Mouse (Mus musculus) embryonic fibroblast, embryonic 13.5 days (primary cell): ENCODE results near the gene Marcksl1.

Experiments used
- CTCF ChIP-seq: IDR thresholded peaks from 2 replicates; pipeline ENCODE4 v1.5.1; 2011; ENCODE audit warnings: mild to moderate bottlenecking, control low read depth, low read length, moderate library complexity, borderline replicate concordance; ENCODE audit not compliant: insufficient read depth
- POLR2A ChIP-seq: IDR thresholded peaks from 2 replicates; pipeline ENCODE4 v1.6.1; 2011; ENCODE audit warnings: low read depth, mild to moderate bottlenecking, control low read depth, low read length, moderate library complexity

GRCm38 (mm10) chr4:129513086-129513767 is at the start of gene Marcksl1:
- TF ChIP-seq POLR2A (peak; percentile 94), CTCF (no peak)
